Mouse (Mus musculus): ENCODE data around the gene Cacna1e. TPM values are rescaled to one million over a fixed set of nuclear protein-coding genes. Genes with fewer than 3 reads are reported as not detected.

The Cacna1e gene
- polyA plus RNA-seq, 1 experiment from 2014 or later, result 1.4 TPM

DNA sequence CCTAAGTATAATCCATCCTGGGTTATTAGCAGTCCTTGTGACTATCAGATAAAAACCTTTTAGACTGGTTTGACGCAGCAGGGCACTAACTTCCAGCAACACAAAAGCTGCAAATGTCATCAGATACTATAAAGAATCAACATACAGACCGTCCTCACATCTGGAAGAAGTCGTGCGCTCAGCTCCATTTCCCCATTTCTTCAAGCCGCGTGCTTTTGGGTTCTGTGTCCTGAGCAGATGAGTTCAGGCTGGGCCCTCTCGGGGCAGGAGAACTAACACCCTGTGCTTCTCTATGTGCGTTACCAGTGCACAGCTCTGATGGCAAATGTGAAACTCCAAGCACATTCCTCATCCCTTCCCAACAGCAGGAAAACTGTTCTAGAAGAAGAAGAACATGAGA lies 177.3 kb downstream of the Cacna1e start:
- H3K9ac ChIP-seq (ENCODE audit: low read length), result no peak overlapping the region
- WGBS, result 91% methylated on average over 8 of the region's 8 CpGs
- H3K9me3 ChIP-seq (ENCODE audit: control insufficient read depth, low read length), result no peaks in the 10 kb centered on the region
- no peak overlapping the region for H3K4me3 ChIP-seq (ENCODE audit: low read depth, low read length)
- 0 out of 2 replicates have a peak, but pooled peaks cover 3% of the 10 kb centered on the region for H3K4me1 ChIP-seq (replicated peaks; ENCODE audit: control insufficient read depth, insufficient read depth, low read length)
- no peaks in the 10 kb centered on the region for H3K36me3 ChIP-seq (ENCODE audit: control insufficient read depth, insufficient read depth, low read length)
- no peak overlapping the region for H3K4me2 ChIP-seq (ENCODE audit: low read depth, low read length, severe bottlenecking)
- ATAC-seq (replicated peaks; ENCODE audit: low FRiP score), result no peak
- H3K27ac ChIP-seq (ENCODE audit: low read depth, low read length), result no peak overlapping the region
- H3K27me3 ChIP-seq (ENCODE audit: control insufficient read depth, insufficient read depth, low read length), result no peaks in the 10 kb centered on the region
- no peak for DNase-seq (ENCODE audit: low spot score)

DNA sequence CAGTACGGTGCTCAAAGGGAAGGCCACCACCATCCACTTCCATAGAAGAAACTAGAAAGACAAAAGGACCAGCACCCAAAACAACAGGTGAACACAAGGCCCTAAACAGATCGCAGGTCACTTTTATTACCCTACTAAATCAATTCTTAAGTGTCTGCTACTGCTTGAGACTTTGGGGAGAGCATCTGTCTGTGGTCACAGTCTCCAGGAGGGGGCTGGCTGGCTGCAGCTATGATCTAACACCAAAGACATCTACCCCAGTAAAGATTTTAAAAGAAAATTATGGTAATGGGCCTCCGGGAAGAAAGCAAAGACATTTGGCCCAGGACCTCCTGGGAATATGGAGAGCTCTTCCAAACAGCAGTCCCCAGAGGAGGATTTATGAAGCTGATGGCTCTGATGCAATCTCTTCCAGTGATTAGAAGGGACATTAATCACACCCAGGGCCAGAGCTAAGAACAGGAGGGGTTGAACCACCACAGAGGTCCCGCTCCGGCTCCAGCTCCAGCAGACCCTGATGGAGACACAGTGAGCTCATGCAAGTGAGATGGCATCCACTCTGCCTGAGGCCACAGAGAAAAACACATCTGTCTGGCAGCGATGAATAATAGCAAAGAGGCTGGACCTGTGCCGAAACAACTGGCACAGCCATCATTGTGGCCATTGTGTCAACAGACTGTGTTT lies 178.3 kb downstream of the Cacna1e start:
- Histone ChIP-seq H3K4me3 (ENCODE audit: low read depth, low read length) (no peak overlapping the region), H3K27me3 (ENCODE audit: control insufficient read depth, insufficient read depth, low read length) (no peaks in the 10 kb centered on the region), H3K4me1 (replicated peaks; ENCODE audit: control insufficient read depth, insufficient read depth, low read length) (0 out of 2 replicates have a peak, but pooled peaks cover 3% of the 10 kb centered on the region), H3K36me3 (ENCODE audit: control insufficient read depth, insufficient read depth, low read length) (no peaks in the 10 kb centered on the region), H3K4me2 (ENCODE audit: low read depth, low read length, severe bottlenecking) (no peak overlapping the region), H3K9ac (ENCODE audit: low read length) (no peak overlapping the region), H3K9me3 (ENCODE audit: control insufficient read depth, low read length) (no peaks in the 10 kb centered on the region), H3K27ac (ENCODE audit: low read depth, low read length) (no peak overlapping the region)
- 90% methylated on average over 7 of the region's 7 CpGs for WGBS
- DNase-seq (ENCODE audit: low spot score) (no peak), ATAC-seq (replicated peaks; ENCODE audit: low FRiP score) (no peak)

DNA sequence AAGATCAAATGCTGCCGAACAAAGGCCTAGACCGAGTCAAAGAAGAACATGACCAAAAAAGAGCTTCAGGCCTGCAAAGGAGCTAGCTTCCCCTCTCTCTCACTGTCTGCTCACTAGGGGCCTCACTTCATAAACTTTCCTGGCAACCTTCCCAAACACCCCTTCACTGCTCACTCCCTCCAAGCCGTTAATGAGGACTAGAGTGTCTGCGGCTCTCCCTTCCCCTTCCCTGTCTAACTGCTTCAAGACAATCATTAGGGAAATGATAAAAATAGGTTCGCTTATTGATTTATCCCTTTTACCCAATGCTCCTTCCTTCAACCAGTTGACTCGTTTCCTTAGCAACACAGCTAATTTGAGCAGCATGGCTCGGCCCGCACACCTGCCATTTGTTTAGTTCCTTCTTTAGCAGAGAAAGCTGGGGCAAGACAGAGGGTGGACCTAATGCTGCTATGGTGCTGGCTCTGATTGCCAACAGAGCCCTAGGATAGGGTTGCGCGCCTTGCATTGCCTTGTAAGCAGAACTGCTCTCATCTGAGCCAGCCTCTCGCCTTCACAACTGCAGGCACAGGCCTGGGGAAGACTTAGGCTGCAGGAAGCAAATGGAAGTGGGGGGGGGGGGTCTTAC lies 179.6 kb downstream of the Cacna1e start:
- Histone ChIP-seq H3K9ac (ENCODE audit: low read length) (no peak overlapping the region), H3K4me2 (ENCODE audit: low read depth, low read length, severe bottlenecking) (no peak overlapping the region), H3K9me3 (ENCODE audit: control insufficient read depth, low read length) (no peaks in the 10 kb centered on the region), H3K27me3 (ENCODE audit: control insufficient read depth, insufficient read depth, low read length) (no peaks in the 10 kb centered on the region), H3K4me3 (ENCODE audit: low read depth, low read length) (no peak overlapping the region), H3K36me3 (ENCODE audit: control insufficient read depth, insufficient read depth, low read length) (no peaks in the 10 kb centered on the region), H3K4me1 (replicated peaks; ENCODE audit: control insufficient read depth, insufficient read depth, low read length) (0 out of 2 replicates have a peak, but pooled peaks cover 3% of the 10 kb centered on the region), H3K27ac (ENCODE audit: low read depth, low read length) (no peak overlapping the region)
- ATAC-seq (replicated peaks; ENCODE audit: low FRiP score), result peak; percentile 86
- DNase-seq (ENCODE audit: low spot score), result no peak
- WGBS, result 61% methylated on average over 11 of the region's 11 CpGs

DNA sequence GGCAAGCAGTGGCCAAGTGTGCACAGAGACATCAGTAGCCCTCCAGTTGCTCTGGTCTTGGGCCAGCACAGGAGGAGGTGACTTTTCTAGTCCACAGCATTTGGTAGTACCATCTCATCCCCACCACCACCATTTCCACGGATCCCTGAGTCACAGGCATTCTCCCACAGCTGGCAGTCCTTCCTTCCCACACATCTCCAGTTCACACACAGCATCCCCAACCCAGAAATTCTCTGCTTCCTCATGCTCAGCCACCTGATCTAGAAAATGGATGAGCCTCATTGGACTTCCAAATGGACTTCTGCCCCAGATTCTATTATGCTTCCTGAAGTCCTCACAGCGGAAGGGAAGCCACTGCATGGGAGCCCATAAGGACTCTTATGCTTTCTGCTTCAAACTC lies 181.7 kb downstream of the Cacna1e start:
- Histone ChIP-seq H3K27me3 (ENCODE audit: control insufficient read depth, insufficient read depth, low read length) (no peaks in the 10 kb centered on the region), H3K27ac (ENCODE audit: low read depth, low read length) (no peak overlapping the region), H3K9ac (ENCODE audit: low read length) (no peak overlapping the region), H3K9me3 (ENCODE audit: control insufficient read depth, low read length) (no peaks in the 10 kb centered on the region), H3K36me3 (ENCODE audit: control insufficient read depth, insufficient read depth, low read length) (no peaks in the 10 kb centered on the region), H3K4me2 (ENCODE audit: low read depth, low read length, severe bottlenecking) (no peak overlapping the region), H3K4me3 (ENCODE audit: low read depth, low read length) (no peak overlapping the region), H3K4me1 (replicated peaks; ENCODE audit: control insufficient read depth, insufficient read depth, low read length) (0 out of 2 replicates have a peak, but pooled peaks cover 3% of the 10 kb centered on the region)
- no peak for DNase-seq (ENCODE audit: low spot score)
- ATAC-seq (replicated peaks; ENCODE audit: low FRiP score), result no peak
- 83% methylated on average over 2 of the region's 2 CpGs for WGBS

DNA sequence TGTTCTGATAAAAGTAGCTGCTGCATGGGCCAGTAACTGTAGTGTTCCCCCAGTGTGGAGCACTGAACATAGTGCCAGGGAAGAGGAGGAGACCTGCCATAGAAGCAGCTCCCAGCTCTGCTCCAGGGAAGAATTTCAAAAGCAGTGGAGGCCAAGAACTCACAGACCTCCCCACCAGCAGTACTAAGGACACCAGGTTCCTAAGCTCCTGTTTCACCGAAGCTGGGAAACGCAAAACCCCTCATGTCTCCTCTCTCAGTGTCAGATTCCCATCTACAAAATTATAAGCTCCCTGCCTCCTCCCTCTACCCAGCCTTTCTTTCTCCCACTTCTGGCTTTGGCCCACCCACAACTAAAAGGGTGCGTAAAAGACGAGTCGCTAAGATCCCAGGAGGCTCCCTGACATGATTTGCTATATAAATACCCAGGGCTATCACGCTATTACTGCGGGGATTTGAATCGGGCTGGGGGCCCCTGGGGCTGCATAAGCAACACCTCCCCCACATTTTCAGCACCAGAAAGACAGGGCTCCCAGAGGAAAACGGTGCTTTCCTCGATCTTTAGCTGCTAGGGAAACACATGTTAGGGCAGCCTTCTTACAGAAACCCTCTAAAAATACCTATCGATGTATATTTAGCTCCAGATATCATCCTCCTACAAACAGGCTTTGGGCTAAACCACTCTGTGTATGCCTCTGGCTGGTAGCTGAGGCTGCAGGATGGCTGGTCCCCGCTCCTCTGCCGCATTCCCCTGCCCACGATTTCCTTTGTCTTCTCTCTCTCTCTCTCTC lies 195.2 kb downstream of the Cacna1e start:
- no peak for DNase-seq (ENCODE audit: low spot score)
- H3K27ac ChIP-seq (ENCODE audit: low read depth, low read length), result no peak overlapping the region
- no peak overlapping the region for H3K4me2 ChIP-seq (ENCODE audit: low read depth, low read length, severe bottlenecking)
- WGBS, result 47% methylated on average over 14 of the region's 14 CpGs
- no peak for ATAC-seq (replicated peaks; ENCODE audit: low FRiP score)
- H3K4me3 ChIP-seq (ENCODE audit: low read depth, low read length), result no peak overlapping the region
- H3K9me3 ChIP-seq (ENCODE audit: control insufficient read depth, low read length), result no peaks in the 10 kb centered on the region
- H3K4me1 ChIP-seq (replicated peaks; ENCODE audit: control insufficient read depth, insufficient read depth, low read length), result 0 out of 2 replicates have a peak, but pooled peaks cover 1% of the 10 kb centered on the region
- no peaks in the 10 kb centered on the region for H3K27me3 ChIP-seq (ENCODE audit: control insufficient read depth, insufficient read depth, low read length)
- H3K36me3 ChIP-seq (ENCODE audit: control insufficient read depth, insufficient read depth, low read length), result no peaks in the 10 kb centered on the region
- H3K9ac ChIP-seq (ENCODE audit: low read length), result no peak overlapping the region

DNA sequence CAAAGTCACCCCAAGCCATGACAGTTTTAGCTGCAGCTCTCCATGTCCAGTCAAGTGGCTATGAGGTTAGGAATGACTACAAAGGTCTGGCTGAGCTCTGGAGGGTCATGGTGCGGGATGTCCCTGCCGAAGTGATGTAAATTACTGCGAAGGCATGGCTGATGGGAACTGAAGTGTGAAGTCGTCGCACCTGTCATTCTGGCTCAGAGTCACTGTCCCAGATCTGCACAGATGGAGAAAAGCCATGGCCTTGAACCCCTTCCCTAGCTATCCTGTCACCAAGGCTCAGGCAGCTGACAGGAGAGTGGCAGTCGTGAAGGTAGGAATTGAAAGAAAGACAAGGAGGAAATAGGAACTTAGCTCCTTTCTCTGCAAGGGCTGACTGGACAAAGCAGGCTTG lies 197.4 kb downstream of the Cacna1e start:
- Histone ChIP-seq H3K4me2 (ENCODE audit: low read depth, low read length, severe bottlenecking) (no peak overlapping the region), H3K9ac (ENCODE audit: low read length) (no peak overlapping the region), H3K27me3 (ENCODE audit: control insufficient read depth, insufficient read depth, low read length) (no peaks in the 10 kb centered on the region), H3K9me3 (ENCODE audit: control insufficient read depth, low read length) (no peaks in the 10 kb centered on the region), H3K4me1 (replicated peaks; ENCODE audit: control insufficient read depth, insufficient read depth, low read length) (0 out of 2 replicates have a peak, but pooled peaks cover 1% of the 10 kb centered on the region), H3K36me3 (ENCODE audit: control insufficient read depth, insufficient read depth, low read length) (no peaks in the 10 kb centered on the region), H3K4me3 (ENCODE audit: low read depth, low read length) (no peak overlapping the region), H3K27ac (ENCODE audit: low read depth, low read length) (no peak overlapping the region)
- 72% methylated on average over 6 of the region's 6 CpGs for WGBS
- no peak for ATAC-seq (replicated peaks; ENCODE audit: low FRiP score)
- DNase-seq (ENCODE audit: low spot score), result no peak

GRCm38 (mm10) chr1:154683477-154684106 lies 200.7 kb downstream of the Cacna1e start:
- ATAC-seq (replicated peaks; ENCODE audit: low FRiP score), result no peak

DNA sequence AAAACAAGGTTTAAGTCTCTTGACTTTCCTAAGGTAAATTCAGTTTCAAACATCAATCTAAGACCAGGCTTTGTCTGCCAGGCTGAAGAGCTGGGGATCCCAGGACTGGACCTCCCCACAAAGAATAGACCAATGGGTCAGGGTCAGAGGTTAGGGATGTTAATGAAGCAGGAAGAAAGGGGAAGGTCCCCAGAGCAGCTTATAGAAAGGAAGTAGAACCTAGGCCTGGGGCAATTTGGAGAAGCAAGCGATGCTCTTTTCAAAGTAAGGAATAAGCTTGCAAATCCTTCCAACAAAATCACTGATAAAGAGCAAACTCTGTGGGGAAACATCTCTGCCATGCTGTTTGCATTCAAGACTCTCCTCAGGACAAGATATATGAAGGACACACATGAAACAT lies 205.3 kb downstream of the Cacna1e start:
- WGBS, result 7% methylated on average over 1 of the region's 1 CpGs
- no peak for ATAC-seq (replicated peaks; ENCODE audit: low FRiP score)

More at GRCm38 (mm10) chr1:154683477-154684106, 200.7 kb downstream of the Cacna1e start:
- Histone ChIP-seq H3K36me3 (ENCODE audit: control insufficient read depth, insufficient read depth, low read length) (no peaks in the 10 kb centered on the region), H3K4me3 (ENCODE audit: low read depth, low read length) (no peak overlapping the region), H3K27ac (ENCODE audit: low read depth, low read length) (no peak overlapping the region), H3K9ac (ENCODE audit: low read length) (no peak overlapping the region), H3K4me1 (replicated peaks; ENCODE audit: control insufficient read depth, insufficient read depth, low read length) (0 out of 2 replicates have a peak, but pooled peaks cover 1% of the 10 kb centered on the region), H3K9me3 (ENCODE audit: control insufficient read depth, low read length) (no peaks in the 10 kb centered on the region), H3K4me2 (ENCODE audit: low read depth, low read length, severe bottlenecking) (no peak overlapping the region), H3K27me3 (ENCODE audit: control insufficient read depth, insufficient read depth, low read length) (no peaks in the 10 kb centered on the region)
- DNase-seq (ENCODE audit: low spot score), result no peak
- WGBS, result 93% methylated on average over 1 of the region's 1 CpGs

More for the DNA sequence above, 205.3 kb downstream of the Cacna1e start:
- Histone ChIP-seq H3K9me3 (ENCODE audit: control insufficient read depth, low read length) (no peaks in the 10 kb centered on the region), H3K36me3 (ENCODE audit: control insufficient read depth, insufficient read depth, low read length) (no peaks in the 10 kb centered on the region), H3K9ac (ENCODE audit: low read length) (no peak overlapping the region), H3K27ac (ENCODE audit: low read depth, low read length) (no peak overlapping the region), H3K27me3 (ENCODE audit: control insufficient read depth, insufficient read depth, low read length) (no peaks in the 10 kb centered on the region; the same call in 1 of the 2 replicates), H3K4me3 (ENCODE audit: low read depth, low read length) (no peak overlapping the region), H3K4me1 (replicated peaks; ENCODE audit: control insufficient read depth, insufficient read depth, low read length) (no peaks in the 10 kb centered on the region), H3K4me2 (ENCODE audit: low read depth, low read length, severe bottlenecking) (no peak overlapping the region)
- DNase-seq (ENCODE audit: low spot score), result no peak

All from forebrain, embryonic 11.5 days (tissue).